Mouse (Mus musculus) kidney, embryonic 16.5 days (tissue): Measurements from ENCODE around the gene Lrch1. TPM values are rescaled to one million over a fixed set of nuclear protein-coding genes. Genes with fewer than 3 reads are reported as not detected.
A peak's percentile ranks its signal among the peaks of the same experiment; 100 is the strongest.

Experiments
- ATAC-seq: fragments of 200-750 bp; cut with Nextera tagmentation; 2 replicates; pipeline ENCODE4 v1.8.0; 2017; ENCODE audit warnings: moderate TSS enrichment; ENCODE audit not compliant: low FRiP score, low TSS enrichment
- H3K27ac ChIP-seq: fragments of 300-500 bp; sonication (generic); 2 replicates; pipeline ENCODE4 v1.5.1; 2014; ENCODE audit warnings: low read length
- H3K27me3 ChIP-seq: fragments of 300-500 bp; sonication (generic); 2 replicates; pipeline ENCODE4 v1.6.1; 2014; ENCODE audit warnings: low read length, control low read depth, mixed read lengths; ENCODE audit not compliant: insufficient read depth
- H3K36me3 ChIP-seq: fragments of 300-500 bp; sonication (generic); 2 replicates; pipeline ENCODE4 v1.6.1; 2014; ENCODE audit warnings: low read length, control low read depth, mixed read lengths; ENCODE audit not compliant: insufficient read depth
- H3K4me1 ChIP-seq: fragments of 300-500 bp; sonication (generic); 2 replicates; pipeline ENCODE4 v1.6.1; 2014; ENCODE audit warnings: low read length, control low read depth, mixed read lengths; ENCODE audit not compliant: insufficient read depth
- H3K4me2 ChIP-seq: fragments of 300-500 bp; sonication (generic); replicated peaks from 2 replicates; pipeline ENCODE4 v1.6.1; 2014; ENCODE audit warnings: low read depth, low read length
- H3K4me3 ChIP-seq: fragments of 300-500 bp; sonication (generic); 2 replicates; pipeline ENCODE4 v1.5.1; 2014; ENCODE audit warnings: mild to moderate bottlenecking, low read length
- H3K9ac ChIP-seq: fragments of 300-500 bp; sonication (generic); replicated peaks from 2 replicates; pipeline ENCODE4 v1.6.1; 2014; ENCODE audit warnings: low read length
- H3K9me3 ChIP-seq: fragments of 300-500 bp; sonication (generic); 2 replicates; pipeline ENCODE4 v1.6.1; 2016; ENCODE audit warnings: low read length, control low read depth
- WGBS: fragments of 180-500 bp; shearing (Covaris S2); extraction: QIAGEN DNeasy Blood & Tissue Kit; methylation state at CpG from one replicate; pipeline ENCODE4 v1.1.7; 2014; 5-methylcytosine and 5-hydroxymethylcytosine counted together
- polyA plus RNA-seq: library from polyadenylated mRNA; unstranded; fragments of >200 nt; fragmentation: Nextera tagmentation; extraction: Ambion mirVana; gene quantifications from 2 replicates; pipeline ENCODE4 v1.2.1, GENCODE M21; 2015

Lrch1 gene
- polyA plus RNA-seq, 1 experiment from 2014 or later, result 18.3 TPM

- Histone ChIP-seq H3K4me3 (no peak overlapping the region), H3K27me3 (no peaks in the 10 kb centered on the region), H3K27ac (no peak overlapping the region), H3K36me3 (peaks cover 6% of the 10 kb centered on the region; the same call in 1 of the 2 replicates), H3K9ac (no peak overlapping the region), H3K9me3 (no peaks in the 10 kb centered on the region), H3K4me2 (no peak overlapping the region), H3K4me1 (peaks cover 20% of the 10 kb centered on the region)
- no peak for ATAC-seq
- 87% methylated on average over 4 of the region's 4 CpGs for WGBS
Measured at GRCm38 (mm10) chr14:74940741-74941140, 6.9 kb downstream of the Lrch1 start.

- H3K27me3 ChIP-seq, result no peaks in the 10 kb centered on the region
- H3K4me1 ChIP-seq, result peaks cover 6% of the 10 kb centered on the region
- 74% methylated on average over 9 of the region's 9 CpGs for WGBS
- no peak overlapping the region for H3K4me2 ChIP-seq
- no peak overlapping the region for H3K27ac ChIP-seq
- H3K9me3 ChIP-seq, result no peaks in the 10 kb centered on the region
- H3K36me3 ChIP-seq, result peaks cover 6% of the 10 kb centered on the region; the same call in 1 of the 2 replicates
- no peak for ATAC-seq
- H3K9ac ChIP-seq, result no peak overlapping the region
- no peak overlapping the region for H3K4me3 ChIP-seq
Measured at GRCm38 (mm10) chr14:74939355-74939754, 8.3 kb downstream of the Lrch1 start.

- Histone ChIP-seq H3K4me2 (no peak overlapping the region), H3K4me1 (peaks cover 5% of the 10 kb centered on the region), H3K27ac (no peak overlapping the region), H3K9ac (no peak overlapping the region), H3K27me3 (no peaks in the 10 kb centered on the region), H3K9me3 (no peaks in the 10 kb centered on the region), H3K4me3 (no peak overlapping the region), H3K36me3 (peaks cover 6% of the 10 kb centered on the region; the same call in 1 of the 2 replicates)
- ATAC-seq, result no peak
- 86% methylated on average over 3 of the region's 3 CpGs for WGBS
Measured at GRCm38 (mm10) chr14:74938896-74939295, 8.8 kb downstream of the Lrch1 start.

GRCm38 (mm10) chr14:74936557-74937261 is 11.0 kb downstream of the Lrch1 start:
- Histone ChIP-seq H3K27ac (no peak overlapping the region), H3K4me2 (no peak overlapping the region), H3K27me3 (no peaks in the 10 kb centered on the region), H3K4me3 (no peak overlapping the region), H3K9me3 (no peaks in the 10 kb centered on the region), H3K36me3 (peaks cover 7% of the 10 kb centered on the region), H3K9ac (no peak overlapping the region), H3K4me1 (peaks cover 3% of the 10 kb centered on the region)
- WGBS, result 100% methylated on average over 2 of the region's 2 CpGs
- no peak for ATAC-seq

GRCm38 (mm10) chr14:74935111-74935510 is 12.6 kb downstream of the Lrch1 start:
- Histone ChIP-seq H3K9ac (no peak overlapping the region), H3K4me3 (no peak overlapping the region), H3K9me3 (no peaks in the 10 kb centered on the region), H3K4me2 (no peak overlapping the region), H3K36me3 (peaks cover 6% of the 10 kb centered on the region; the same call in 1 of the 2 replicates), H3K4me1 (no peaks in the 10 kb centered on the region; the same call in 1 of the 2 replicates), H3K27ac (no peak overlapping the region), H3K27me3 (no peaks in the 10 kb centered on the region)
- no peak for ATAC-seq
- WGBS, result 91% methylated on average over 6 of the region's 6 CpGs

GRCm38 (mm10) chr14:74933960-74934710 is 13.5 kb downstream of the Lrch1 start:
- Histone ChIP-seq H3K4me3 (no peak overlapping the region), H3K9ac (no peak overlapping the region), H3K4me1 (no peaks in the 10 kb centered on the region; the same call in 1 of the 2 replicates), H3K27me3 (no peaks in the 10 kb centered on the region), H3K4me2 (no peak overlapping the region), H3K27ac (peak overlapping the region; percentile 11; the same call in 1 of the 2 replicates), H3K36me3 (peaks cover 6% of the 10 kb centered on the region; the same call in 1 of the 2 replicates), H3K9me3 (no peaks in the 10 kb centered on the region)
- 69% methylated on average over 14 of the region's 14 CpGs for WGBS
- no peak for ATAC-seq

GRCm38 (mm10) chr14:74929739-74930138 is 17.9 kb downstream of the Lrch1 start:
- no peak overlapping the region for H3K27ac ChIP-seq
- peaks cover 11% of the 10 kb centered on the region; the same call in 1 of the 2 replicates for H3K36me3 ChIP-seq
- H3K9me3 ChIP-seq, result peaks cover 4% of the 10 kb centered on the region; the same call in 1 of the 2 replicates
- peaks cover 25% of the 10 kb centered on the region for H3K4me1 ChIP-seq
- 82% methylated on average over 2 of the region's 2 CpGs for WGBS
- ATAC-seq, result no peak
- no peak overlapping the region for H3K9ac ChIP-seq
- no peak overlapping the region for H3K4me3 ChIP-seq
- H3K27me3 ChIP-seq, result no peaks in the 10 kb centered on the region
- H3K4me2 ChIP-seq, result no peak overlapping the region

- ATAC-seq, result no peak
- H3K9me3 ChIP-seq, result peaks cover 5% of the 10 kb centered on the region; the same call in 1 of the 2 replicates
- H3K9ac ChIP-seq, result no peak overlapping the region
- peaks cover 11% of the 10 kb centered on the region; the same call in 1 of the 2 replicates for H3K36me3 ChIP-seq
- no peak overlapping the region for H3K4me2 ChIP-seq
- H3K4me3 ChIP-seq, result no peak overlapping the region
- WGBS, result 88% methylated on average over 8 of the region's 8 CpGs
- H3K4me1 ChIP-seq, result peaks cover 28% of the 10 kb centered on the region
- no peak overlapping the region for H3K27ac ChIP-seq
- no peaks in the 10 kb centered on the region for H3K27me3 ChIP-seq
Measured at GRCm38 (mm10) chr14:74928809-74929432, 18.8 kb downstream of the Lrch1 start.

- no peak overlapping the region for H3K9ac ChIP-seq
- no peak overlapping the region for H3K4me3 ChIP-seq
- 31% methylated on average over 11 of the region's 11 CpGs for WGBS
- H3K27ac ChIP-seq, result no peak overlapping the region
- no peak overlapping the region for H3K4me2 ChIP-seq
- H3K4me1 ChIP-seq, result peaks cover 38% of the 10 kb centered on the region
- ATAC-seq, result peak; percentile 84
- peaks cover 11% of the 10 kb centered on the region; the same call in 1 of the 2 replicates for H3K36me3 ChIP-seq
- H3K9me3 ChIP-seq, result peaks cover 5% of the 10 kb centered on the region; the same call in 1 of the 2 replicates
- no peaks in the 10 kb centered on the region for H3K27me3 ChIP-seq
Measured at GRCm38 (mm10) chr14:74926899-74927571, 20.6 kb downstream of the Lrch1 start.
